Mouse (Mus musculus) limb, embryonic 14.5 days (tissue): ENCODE measurements at regions not wholly inside any gene's neighbourhood (a gene's known extent, or its start where the extent isn't known, plus 50 kb on each side); places are given as distances from the start of the nearest gene placed in this dataset.

Experiments
- ATAC-seq: fragments of 200-750 bp; cut with Nextera tagmentation; 2 replicates; pipeline ENCODE4 v1.8.0; 2017; ENCODE audit warnings: low read depth, moderate number of reproducible peaks, moderate TSS enrichment; ENCODE audit not compliant: low FRiP score
- DNase-seq: peaks from one replicate; pipeline ENCODE4 v3.0.0-alpha.2; 2015; ENCODE audit warnings: low spot score
- H3K27ac ChIP-seq: fragments of 300-500 bp; sonication (generic); replicated peaks from 2 replicates; pipeline ENCODE4 v1.5.1; 2014; ENCODE audit warnings: low read depth, mild to moderate bottlenecking, low read length, moderate library complexity, mixed read lengths
- H3K27me3 ChIP-seq: fragments of 300-500 bp; sonication (generic); 2 replicates; pipeline ENCODE4 v1.6.1; 2014; ENCODE audit warnings: low read length, mixed read lengths; ENCODE audit not compliant: control insufficient read depth, insufficient read depth
- H3K36me3 ChIP-seq: fragments of 300-500 bp; sonication (generic); 2 replicates; pipeline ENCODE4 v1.6.1; 2014; ENCODE audit warnings: mild to moderate bottlenecking, low read length, moderate library complexity, mixed read lengths; ENCODE audit not compliant: control insufficient read depth, insufficient read depth
- H3K4me1 ChIP-seq: fragments of 300-500 bp; sonication (generic); 2 replicates; pipeline ENCODE4 v1.6.1; 2014; ENCODE audit warnings: antibody characterized with exemption, low read length, mixed read lengths; ENCODE audit not compliant: control insufficient read depth, insufficient read depth
- H3K4me2 ChIP-seq: fragments of 300-500 bp; sonication (generic); replicated peaks from 2 replicates; pipeline ENCODE4 v1.6.1; 2014; ENCODE audit warnings: low read depth, mild to moderate bottlenecking, low read length, moderate library complexity; ENCODE audit not compliant: severe bottlenecking
- H3K4me3 ChIP-seq: fragments of 300-500 bp; sonication (generic); replicated peaks from 2 replicates; pipeline ENCODE4 v1.5.1; 2014; ENCODE audit warnings: low read length
- H3K9ac ChIP-seq: fragments of 300-500 bp; sonication (generic); 2 replicates; pipeline ENCODE4 v1.6.1; 2014; ENCODE audit warnings: mild to moderate bottlenecking, low read depth, low read length, moderate library complexity; ENCODE audit not compliant: severe bottlenecking
- H3K9me3 ChIP-seq: fragments of 300-500 bp; sonication (generic); 2 replicates; pipeline ENCODE4 v1.6.1; 2016; ENCODE audit warnings: low read length; ENCODE audit not compliant: control insufficient read depth
- POLR2A ChIP-seq: fragments of 200-500 bp; IDR thresholded peaks from 2 replicates; pipeline ENCODE4 v1.8.0; 2012; ENCODE audit warnings: inconsistent platforms, mild to moderate bottlenecking, moderate library complexity, borderline replicate concordance; ENCODE audit not compliant: insufficient read depth, insufficient read length; ENCODE audit errors: extremely low read depth
- WGBS: fragments of 180-500 bp; shearing (Covaris S2); extraction: QIAGEN DNeasy Blood & Tissue Kit; methylation state at CpG from one replicate; pipeline ENCODE4 v1.1.7; 2014; 5-methylcytosine and 5-hydroxymethylcytosine counted together

- 61% methylated on average over 5 of the region's 5 CpGs for WGBS
- Histone ChIP-seq H3K9me3 (no peaks in the 10 kb centered on the region), H3K4me2 (no peak overlapping the region), H3K4me1 (no peaks in the 10 kb centered on the region), H3K4me3 (no peak overlapping the region), H3K36me3 (no peaks in the 10 kb centered on the region), H3K27ac (no peak overlapping the region), H3K27me3 (no peaks in the 10 kb centered on the region), H3K9ac (no peak overlapping the region)
- DNase-seq, result no peak
- no peak for ATAC-seq
- TF ChIP-seq POLR2A, result no peak
Measured at GRCm38 (mm10) chr9:43670563-43670962, 73.2 kb upstream of the Nectin1 start.

- TF ChIP-seq POLR2A, result no peak
- no peak overlapping the region for H3K9ac ChIP-seq
- no peak overlapping the region for H3K4me3 ChIP-seq
- no peaks in the 10 kb centered on the region for H3K9me3 ChIP-seq
- H3K27ac ChIP-seq, result no peak overlapping the region
- no peaks in the 10 kb centered on the region for H3K4me1 ChIP-seq
- H3K27me3 ChIP-seq, result no peaks in the 10 kb centered on the region
- no peak for DNase-seq
- 65% methylated on average over 4 of the region's 4 CpGs for WGBS
- no peak for ATAC-seq
- no peaks in the 10 kb centered on the region for H3K36me3 ChIP-seq
- H3K4me2 ChIP-seq, result no peak overlapping the region
Measured at GRCm38 (mm10) chr9:43673171-43673680, 70.6 kb upstream of the Nectin1 start.

GRCm38 (mm10) chr9:43674321-43674720 is 69.5 kb upstream of the Nectin1 start:
- no peak for TF ChIP-seq POLR2A
- WGBS, result 45% methylated on average over 8 of the region's 8 CpGs
- H3K9ac ChIP-seq, result no peak overlapping the region
- DNase-seq (no peak), ATAC-seq (no peak)
- H3K9me3 ChIP-seq, result no peaks in the 10 kb centered on the region
- H3K4me3 ChIP-seq, result no peak overlapping the region
- H3K4me2 ChIP-seq, result no peak overlapping the region
- no peaks in the 10 kb centered on the region for H3K27me3 ChIP-seq
- no peaks in the 10 kb centered on the region for H3K36me3 ChIP-seq
- H3K27ac ChIP-seq, result no peak overlapping the region
- H3K4me1 ChIP-seq, result no peaks in the 10 kb centered on the region

GRCm38 (mm10) chr9:43676011-43676410 is 67.8 kb upstream of the Nectin1 start:
- WGBS, result 71% methylated on average over 2 of the region's 2 CpGs
- Histone ChIP-seq H3K27me3 (no peaks in the 10 kb centered on the region), H3K9me3 (no peaks in the 10 kb centered on the region), H3K4me2 (no peak overlapping the region), H3K4me1 (no peaks in the 10 kb centered on the region), H3K27ac (no peak overlapping the region), H3K4me3 (no peak overlapping the region), H3K36me3 (no peaks in the 10 kb centered on the region), H3K9ac (no peak overlapping the region)
- no peak for ATAC-seq
- no peak for TF ChIP-seq POLR2A
- DNase-seq, result no peak

GRCm38 (mm10) chr9:43679331-43679730 is 64.5 kb upstream of the Nectin1 start:
- no peak for TF ChIP-seq POLR2A
- H3K9ac ChIP-seq, result no peak overlapping the region
- no peak overlapping the region for H3K4me2 ChIP-seq
- ATAC-seq, result no peak
- no peak for DNase-seq
- no peaks in the 10 kb centered on the region for H3K36me3 ChIP-seq
- no peak overlapping the region for H3K27ac ChIP-seq
- no peak overlapping the region for H3K4me3 ChIP-seq
- H3K9me3 ChIP-seq, result no peaks in the 10 kb centered on the region
- H3K4me1 ChIP-seq, result no peaks in the 10 kb centered on the region
- H3K27me3 ChIP-seq, result no peaks in the 10 kb centered on the region
- 41% methylated on average over 17 of the region's 17 CpGs for WGBS

- ATAC-seq (no peak), DNase-seq (no peak)
- WGBS, result 58% methylated on average over 3 of the region's 3 CpGs
- Histone ChIP-seq H3K27ac (no peak overlapping the region), H3K4me2 (no peak overlapping the region), H3K36me3 (no peaks in the 10 kb centered on the region), H3K9ac (no peak overlapping the region), H3K9me3 (no peaks in the 10 kb centered on the region), H3K4me3 (no peak overlapping the region), H3K27me3 (no peaks in the 10 kb centered on the region), H3K4me1 (no peaks in the 10 kb centered on the region)
- TF ChIP-seq POLR2A, result no peak
Measured at GRCm38 (mm10) chr9:43681317-43681716, 62.5 kb upstream of the Nectin1 start.
